Mouse (Mus musculus): ENCODE data around the gene Gm525. TPM values are rescaled to one million over a fixed set of nuclear protein-coding genes. Genes with fewer than 3 reads are reported as not detected.
A peak's percentile ranks its signal among the peaks of the same experiment; 100 is the strongest.

Gm525 gene
- polyA plus RNA-seq, 1 experiment from 2014 or later, result not detected

- DNase-seq (ENCODE audit: low read depth, low spot score) (no peak), ATAC-seq (no peak)
- TF ChIP-seq CTCF (IDR thresholded peaks at IDR 0.05), result no peak
- POLR2A ChIA-PET, result no interaction called here
- no peaks in the 10 kb centered on the region for H3K27me3 ChIP-seq
- in situ Hi-C loops (cut with MboI; ENCODE audit: low pct_unique_long_range_greater_than_20kb), result no loop called here
- CTCF ChIA-PET, result no interaction called here
Observed at GRCm38 (mm10) chr11:89061362-89061761, 12.3 kb upstream of the Gm525 start.

GRCm38 (mm10) chr11:89064312-89064711 is 9.3 kb upstream of the Gm525 start:
- POLR2A ChIA-PET, result no interaction called here
- no peak for ATAC-seq
- CTCF ChIA-PET, result no interaction called here
- no peak for DNase-seq (ENCODE audit: low read depth, low spot score)
- in situ Hi-C loops (cut with MboI; ENCODE audit: low pct_unique_long_range_greater_than_20kb), result no loop called here
- no peaks in the 10 kb centered on the region for H3K27me3 ChIP-seq
- no peak for TF ChIP-seq CTCF (IDR thresholded peaks at IDR 0.05)

GRCm38 (mm10) chr11:89065297-89065696 is 8.3 kb upstream of the Gm525 start:
- CTCF ChIA-PET, result interaction anchor here (1.0 to 1.7 kb wide), 2 partner anchors 11 to 72 kb away, joined by 3 to 5 read pairs; no protein-coding TSS in a partner anchor
- in situ Hi-C loops (cut with MboI; ENCODE audit: low pct_unique_long_range_greater_than_20kb), result no loop called here
- no peak for ATAC-seq
- no peak for TF ChIP-seq CTCF (IDR thresholded peaks at IDR 0.05)
- POLR2A ChIA-PET, result no interaction called here
- H3K27me3 ChIP-seq, result no peaks in the 10 kb centered on the region
- no peak for DNase-seq (ENCODE audit: low read depth, low spot score)

- H3K27me3 ChIP-seq, result no peaks in the 10 kb centered on the region
- POLR2A ChIA-PET, result no interaction called here
- no peak for TF ChIP-seq CTCF (IDR thresholded peaks at IDR 0.05)
- CTCF ChIA-PET, result interaction anchor here (1.7 kb wide), 1 partner anchor 73 kb away, joined by 5 read pairs; no protein-coding TSS in a partner anchor
- ATAC-seq (no peak), DNase-seq (ENCODE audit: low read depth, low spot score) (no peak)
- in situ Hi-C loops (cut with MboI; ENCODE audit: low pct_unique_long_range_greater_than_20kb), result no loop called here
Observed at GRCm38 (mm10) chr11:89066126-89066525, 7.5 kb upstream of the Gm525 start.

GRCm38 (mm10) chr11:89066750-89067149 is 6.9 kb upstream of the Gm525 start, which contains the start of gene Dgke:
TSS of gene Dgke (minus strand) at chr11:89066850.
- in situ Hi-C loops (cut with MboI; ENCODE audit: low pct_unique_long_range_greater_than_20kb), result no loop called here
- no peak for TF ChIP-seq CTCF (IDR thresholded peaks at IDR 0.05)
- CTCF ChIA-PET, result no interaction called here
- no peaks in the 10 kb centered on the region for H3K27me3 ChIP-seq
- ATAC-seq (no peak), DNase-seq (ENCODE audit: low read depth, low spot score) (no peak)
- POLR2A ChIA-PET, result no interaction called here

GRCm38 (mm10) chr11:89067301-89067822 is 6.3 kb upstream of the Gm525 start:
- ChIA-PET CTCF (no interaction called here), POLR2A (no interaction called here)
- DNase-seq (ENCODE audit: low read depth, low spot score), result no peak
- ATAC-seq, result no peak
- no peak for TF ChIP-seq CTCF (IDR thresholded peaks at IDR 0.05)
- no peaks in the 10 kb centered on the region for H3K27me3 ChIP-seq
- in situ Hi-C loops (cut with MboI; ENCODE audit: low pct_unique_long_range_greater_than_20kb), result no loop called here

GRCm38 (mm10) chr11:89067871-89068490 is 5.7 kb upstream of the Gm525 start:
- H3K27me3 ChIP-seq, result no peaks in the 10 kb centered on the region
- ChIA-PET POLR2A (no interaction called here), CTCF (interaction anchor here (2.1 kb wide), 1 partner anchor 75 kb away, joined by 6 read pairs; no protein-coding TSS in a partner anchor)
- DNase-seq (ENCODE audit: low read depth, low spot score) (no peak), ATAC-seq (no peak)
- in situ Hi-C loops (cut with MboI; ENCODE audit: low pct_unique_long_range_greater_than_20kb), result no loop called here
- TF ChIP-seq CTCF (IDR thresholded peaks at IDR 0.05), result no peak

- no peak for ATAC-seq
- no peak for DNase-seq (ENCODE audit: low read depth, low spot score)
- CTCF ChIA-PET, result interaction anchor here (0.8 to 2.1 kb wide), 3 partner anchors 11 to 75 kb away, joined by 4 to 6 read pairs (median 5); no protein-coding TSS in a partner anchor
- H3K27me3 ChIP-seq, result no peaks in the 10 kb centered on the region
- in situ Hi-C loops (cut with MboI; ENCODE audit: low pct_unique_long_range_greater_than_20kb), result no loop called here
- TF ChIP-seq CTCF (IDR thresholded peaks at IDR 0.05), result no peak
- POLR2A ChIA-PET, result no interaction called here
Observed at GRCm38 (mm10) chr11:89068649-89069048, 5.0 kb upstream of the Gm525 start.

GRCm38 (mm10) chr11:89069303-89069702 is 4.3 kb upstream of the Gm525 start:
- no peak for ATAC-seq
- ChIA-PET CTCF (interaction anchor here (0.8 to 2.1 kb wide), 4 partner anchors 10 to 76 kb away, joined by 3 to 6 read pairs (median 4); no protein-coding TSS in a partner anchor), POLR2A (no interaction called here)

GRCm38 (mm10) chr11:89071522-89071921 is 2.1 kb upstream of the Gm525 start:
- CTCF ChIA-PET, result interaction anchor here (1.1 kb wide), 1 partner anchor 78 kb away, joined by 3 read pairs; no protein-coding TSS in a partner anchor
- no peak for TF ChIP-seq CTCF (IDR thresholded peaks at IDR 0.05)

More at GRCm38 (mm10) chr11:89069303-89069702, 4.3 kb upstream of the Gm525 start:
- peak; percentile 48 for TF ChIP-seq CTCF (IDR thresholded peaks at IDR 0.05)
- DNase-seq (ENCODE audit: low read depth, low spot score), result no peak
- no peaks in the 10 kb centered on the region for H3K27me3 ChIP-seq
- in situ Hi-C loops (cut with MboI; ENCODE audit: low pct_unique_long_range_greater_than_20kb), result no loop called here

GRCm38 (mm10) chr11:89074783-89075413 is 1.3 kb downstream of the Gm525 start:
- in situ Hi-C loops (cut with MboI; ENCODE audit: low pct_unique_long_range_greater_than_20kb), result loop anchor here (25.0 kb wide), 1 partner anchor 1087 kb away; no protein-coding TSS in a partner anchor
- ATAC-seq (no peak), DNase-seq (ENCODE audit: low read depth, low spot score) (no peak)
- POLR2A ChIA-PET, result no interaction called here
- CTCF ChIA-PET, result interaction anchor here (1.2 kb wide), 1 partner anchor 16 kb away, joined by 4 read pairs; no protein-coding TSS in a partner anchor
- no peaks in the 10 kb centered on the region for H3K27me3 ChIP-seq
- no peak for TF ChIP-seq CTCF (IDR thresholded peaks at IDR 0.05)

More at GRCm38 (mm10) chr11:89071522-89071921, 2.1 kb upstream of the Gm525 start:
- no peak for ATAC-seq
- POLR2A ChIA-PET, result no interaction called here
- no peak for DNase-seq (ENCODE audit: low read depth, low spot score)
- in situ Hi-C loops (cut with MboI; ENCODE audit: low pct_unique_long_range_greater_than_20kb), result no loop called here
- no peaks in the 10 kb centered on the region for H3K27me3 ChIP-seq
